Mouse (Mus musculus) hindbrain, postnatal 0 days (tissue): ENCODE results near the gene Car3. TPM values are rescaled to one million over a fixed set of nuclear protein-coding genes. Genes with fewer than 3 reads are reported as not detected.

ENCODE experiments used
- ATAC-seq: fragments of 200-750 bp; cut with Nextera tagmentation; 2 replicates; pipeline ENCODE4 v1.8.0; 2017; ENCODE audit warnings: mild to moderate bottlenecking, moderate TSS enrichment, moderate library complexity
- DNase-seq: peaks from one replicate; pipeline ENCODE4 v3.0.0-alpha.2; 2015; ENCODE audit warnings: low spot score
- H3K27ac ChIP-seq: fragments of 300-500 bp; sonication (generic); 2 replicates; pipeline ENCODE4 v1.5.1; 2014; ENCODE audit warnings: mild to moderate bottlenecking
- H3K27me3 ChIP-seq: fragments of 300-500 bp; sonication (generic); 2 replicates; pipeline ENCODE4 v1.6.1; 2014; ENCODE audit warnings: low read length, mixed read lengths; ENCODE audit not compliant: insufficient read depth
- H3K36me3 ChIP-seq: fragments of 300-500 bp; sonication (generic); 2 replicates; pipeline ENCODE4 v1.6.1; 2014; ENCODE audit warnings: low read length, mixed read lengths; ENCODE audit not compliant: insufficient read depth
- H3K4me1 ChIP-seq: fragments of 300-500 bp; sonication (generic); 2 replicates; pipeline ENCODE4 v1.6.1; 2014; ENCODE audit warnings: antibody characterized with exemption, low read length, mixed read lengths; ENCODE audit not compliant: insufficient read depth
- H3K4me2 ChIP-seq: fragments of 300-500 bp; sonication (generic); 2 replicates; pipeline ENCODE4 v1.6.1; 2014; ENCODE audit warnings: low read depth, mild to moderate bottlenecking, low read length, moderate library complexity, mixed read lengths
- H3K4me3 ChIP-seq: fragments of 300-500 bp; sonication (generic); 2 replicates; pipeline ENCODE4 v1.5.1; 2014; ENCODE audit warnings: low read length
- H3K9ac ChIP-seq: fragments of 300-500 bp; sonication (generic); replicated peaks from 2 replicates; pipeline ENCODE4 v1.6.1; 2014; ENCODE audit warnings: mild to moderate bottlenecking, low read length, moderate library complexity, mixed read lengths
- H3K9me3 ChIP-seq: fragments of 300-500 bp; sonication (generic); 2 replicates; pipeline ENCODE4 v1.6.1; 2016; ENCODE audit warnings: low read length, mixed read lengths
- CTCF ChIP-seq: IDR thresholded peaks from 2 replicates; pipeline ENCODE4 v1.5.1; 2016; ENCODE audit warnings: antibody characterized with exemption, control low read depth, low read depth
- WGBS: fragments of 180-500 bp; shearing (Covaris S2); extraction: QIAGEN DNeasy Blood & Tissue Kit; methylation state at CpG from one replicate; pipeline ENCODE4 v1.1.7; 2014; 5-methylcytosine and 5-hydroxymethylcytosine counted together
- polyA plus RNA-seq: library from polyadenylated mRNA; unstranded; fragments of >200 nt; fragmentation: Nextera tagmentation; extraction: Ambion mirVana; gene quantifications from 2 replicates; pipeline ENCODE4 v1.2.1, GENCODE M21; 2015
- total RNA-seq: library from RNA; depleted of rRNA; stranded (reverse); fragments of >200 nt; gene quantifications from 2 replicates; pipeline ENCODE4 v1.2.3, GENCODE M21; 2014

Gene Car3
- total and polyA plus RNA-seq, 2 experiments from 2014 or later, result 0.99 to 3.2 TPM

DNA sequence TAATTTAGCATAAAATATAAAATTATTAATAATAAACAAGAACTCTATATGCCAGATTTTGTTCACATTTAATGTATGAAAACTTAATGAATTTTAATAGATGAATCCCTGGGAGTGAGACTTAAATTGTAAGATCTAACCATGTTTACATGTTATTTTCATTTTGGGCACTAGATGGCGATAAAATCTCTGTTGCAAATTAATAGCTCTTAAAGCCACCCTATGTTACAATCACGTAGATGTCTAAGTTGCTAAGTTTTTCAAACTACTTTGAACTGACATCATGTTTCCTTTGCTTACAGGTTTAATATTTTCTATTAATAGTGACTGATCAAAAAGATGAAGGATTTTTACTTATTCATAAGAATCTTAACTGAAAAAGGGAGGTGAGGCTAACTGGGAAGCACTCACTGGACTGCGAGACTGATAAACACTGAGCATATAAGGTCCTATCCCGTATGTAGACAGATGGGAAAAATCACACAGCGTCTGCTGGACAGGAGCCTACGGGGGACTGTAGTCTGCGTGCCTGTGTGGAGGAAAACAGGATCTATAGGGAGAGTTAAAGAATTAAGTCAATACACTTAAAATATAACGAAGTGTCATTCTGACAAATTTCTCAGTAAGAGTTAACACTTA is 11.2 kb downstream of the Car3 start:
- peak; percentile 71 for TF ChIP-seq CTCF
- DNase-seq (peak; percentile 90), ATAC-seq (peak; percentile 42; the same call in 1 of the 2 replicates)
- H3K9ac ChIP-seq, result no peak overlapping the region
- H3K36me3 ChIP-seq, result no peaks in the 10 kb centered on the region
- no peak overlapping the region for H3K27ac ChIP-seq
- no peaks in the 10 kb centered on the region for H3K27me3 ChIP-seq
- H3K9me3 ChIP-seq, result no peaks in the 10 kb centered on the region
- WGBS, result 45% methylated on average over 8 of the region's 8 CpGs
- H3K4me3 ChIP-seq, result no peak overlapping the region
- H3K4me2 ChIP-seq, result no peak overlapping the region
- H3K4me1 ChIP-seq, result no peaks in the 10 kb centered on the region

DNA sequence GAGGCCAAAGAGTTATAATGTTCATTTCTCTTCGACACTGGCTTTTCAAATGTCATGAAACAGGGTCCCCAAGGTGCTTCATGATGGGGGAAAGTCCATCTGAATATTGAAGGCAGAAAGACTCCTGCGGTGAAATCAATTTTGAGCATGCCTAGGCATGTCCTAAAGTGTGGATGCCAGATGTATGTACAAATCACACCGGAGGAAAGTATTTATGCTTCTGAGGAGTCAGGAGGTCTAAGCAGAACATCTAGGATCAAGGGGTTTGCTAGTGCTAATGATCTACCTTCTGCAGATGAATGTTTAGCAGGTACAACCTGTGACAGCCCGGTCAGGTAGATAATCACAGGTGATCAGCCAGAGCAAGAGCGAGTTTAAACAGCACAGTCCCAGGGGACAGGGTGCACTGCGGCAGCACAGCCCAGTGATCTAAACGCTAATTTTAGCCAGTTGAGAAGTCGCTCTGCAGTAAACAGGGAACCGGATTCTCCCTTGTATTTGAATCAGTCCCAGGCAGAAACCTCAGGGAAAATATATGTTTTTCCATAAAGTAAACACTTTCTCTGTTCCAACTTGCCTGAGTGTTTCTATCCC is 13.1 kb downstream of the Car3 start:
- no peak overlapping the region for H3K4me2 ChIP-seq
- DNase-seq, result no peak
- no peak overlapping the region for H3K9ac ChIP-seq
- no peaks in the 10 kb centered on the region for H3K4me1 ChIP-seq
- no peak for TF ChIP-seq CTCF
- no peaks in the 10 kb centered on the region for H3K27me3 ChIP-seq
- no peaks in the 10 kb centered on the region for H3K9me3 ChIP-seq
- WGBS, result 76% methylated on average over 9 of the region's 9 CpGs
- no peak overlapping the region for H3K27ac ChIP-seq
- H3K36me3 ChIP-seq, result no peaks in the 10 kb centered on the region
- ATAC-seq, result no peak
- no peak overlapping the region for H3K4me3 ChIP-seq

DNA sequence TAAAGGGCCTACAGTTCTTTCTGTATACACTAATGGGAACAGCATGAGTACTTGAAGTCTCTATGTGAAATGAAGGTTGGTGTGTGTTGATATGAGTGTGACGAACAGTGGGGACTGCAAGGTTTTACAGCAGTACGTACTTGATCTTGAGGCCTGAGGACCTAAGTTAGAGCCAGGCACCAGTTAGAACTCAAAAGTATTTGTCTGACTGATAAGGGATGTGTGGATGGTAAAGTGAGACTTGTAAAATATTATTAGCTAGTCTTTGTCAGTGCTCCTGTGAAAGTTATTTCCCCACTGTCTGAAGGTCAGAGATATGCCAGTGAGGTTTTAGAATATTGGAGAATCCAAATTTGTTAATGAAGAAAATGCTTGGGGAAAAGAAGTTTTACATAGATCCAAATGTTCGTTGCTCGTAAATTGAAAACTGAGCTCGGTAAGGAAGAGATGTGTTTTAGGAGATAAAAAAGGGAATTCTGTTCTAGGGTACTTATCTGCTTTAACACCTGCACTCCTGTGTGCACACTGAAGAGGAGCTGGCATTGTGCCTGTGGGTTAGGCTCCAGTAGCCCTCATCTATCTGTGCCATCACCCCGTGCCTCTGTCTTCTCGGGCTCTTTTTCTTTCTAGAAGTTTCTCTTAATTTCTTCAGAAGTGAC is 14.1 kb downstream of the Car3 start:
- H3K9me3 ChIP-seq, result no peaks in the 10 kb centered on the region
- ATAC-seq, result no peak
- no peak for DNase-seq
- H3K27ac ChIP-seq, result no peak overlapping the region
- no peak for TF ChIP-seq CTCF
- no peaks in the 10 kb centered on the region for H3K36me3 ChIP-seq
- no peak overlapping the region for H3K9ac ChIP-seq
- no peaks in the 10 kb centered on the region for H3K4me1 ChIP-seq
- 88% methylated on average over 7 of the region's 7 CpGs for WGBS
- no peaks in the 10 kb centered on the region for H3K27me3 ChIP-seq
- no peak overlapping the region for H3K4me3 ChIP-seq
- no peak overlapping the region for H3K4me2 ChIP-seq

DNA sequence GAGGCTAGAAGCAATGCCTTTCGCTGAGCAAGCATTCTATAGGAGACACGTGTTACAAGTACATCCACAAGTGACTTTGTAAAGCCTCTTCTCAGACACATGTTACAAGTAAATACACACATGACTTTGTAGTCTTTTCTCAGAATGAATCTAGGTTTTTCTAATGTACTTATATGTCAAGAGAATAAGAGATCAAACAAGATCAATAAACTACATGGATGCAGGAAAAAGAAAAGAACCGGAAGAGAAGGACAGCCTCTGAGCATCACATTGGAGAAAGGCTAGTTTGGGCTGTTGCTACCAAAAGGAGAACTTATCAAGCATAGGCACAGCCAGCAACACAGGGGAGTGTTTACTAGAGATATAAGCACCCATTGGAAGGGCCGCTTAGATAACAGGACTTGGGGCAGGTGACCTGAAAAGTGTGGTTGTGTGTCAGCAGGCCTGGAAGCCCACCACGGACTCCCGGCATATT is 15.5 kb downstream of the Car3 start:
- H3K4me1 ChIP-seq, result no peaks in the 10 kb centered on the region
- 72% methylated on average over 6 of the region's 6 CpGs for WGBS
- ATAC-seq (no peak), DNase-seq (no peak)
- no peaks in the 10 kb centered on the region for H3K27me3 ChIP-seq
- no peak overlapping the region for H3K4me3 ChIP-seq
- no peaks in the 10 kb centered on the region for H3K9me3 ChIP-seq
- H3K4me2 ChIP-seq, result no peak overlapping the region
- no peaks in the 10 kb centered on the region for H3K36me3 ChIP-seq
- H3K27ac ChIP-seq, result no peak overlapping the region
- no peak overlapping the region for H3K9ac ChIP-seq
- TF ChIP-seq CTCF, result no peak

DNA sequence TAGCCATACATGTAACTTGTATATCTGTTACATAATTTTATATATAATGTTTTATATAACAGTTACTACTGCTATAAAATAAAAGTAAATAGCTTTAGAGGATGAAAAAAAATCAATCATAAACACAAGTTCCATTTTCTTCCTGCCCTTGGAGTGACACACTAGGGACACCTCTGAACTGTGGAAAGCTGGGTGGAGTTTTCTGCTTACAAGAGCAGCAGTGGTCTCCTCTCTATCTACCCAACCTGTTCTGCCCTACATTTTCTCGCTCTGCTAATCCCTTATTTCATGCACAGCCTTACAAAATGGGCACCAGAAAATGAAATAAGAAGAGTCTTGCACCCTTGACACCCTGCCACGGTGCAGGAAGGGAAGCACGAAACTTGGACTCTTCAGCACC is 16.0 kb downstream of the Car3 start:
- no peak overlapping the region for H3K9ac ChIP-seq
- H3K4me1 ChIP-seq, result no peaks in the 10 kb centered on the region
- TF ChIP-seq CTCF, result no peak
- no peak for ATAC-seq
- no peaks in the 10 kb centered on the region for H3K36me3 ChIP-seq
- H3K27ac ChIP-seq, result no peak overlapping the region
- 82% methylated on average over 3 of the region's 3 CpGs for WGBS
- no peak for DNase-seq
- H3K27me3 ChIP-seq, result no peaks in the 10 kb centered on the region
- H3K4me3 ChIP-seq, result no peak overlapping the region
- no peaks in the 10 kb centered on the region for H3K9me3 ChIP-seq
- no peak overlapping the region for H3K4me2 ChIP-seq

DNA sequence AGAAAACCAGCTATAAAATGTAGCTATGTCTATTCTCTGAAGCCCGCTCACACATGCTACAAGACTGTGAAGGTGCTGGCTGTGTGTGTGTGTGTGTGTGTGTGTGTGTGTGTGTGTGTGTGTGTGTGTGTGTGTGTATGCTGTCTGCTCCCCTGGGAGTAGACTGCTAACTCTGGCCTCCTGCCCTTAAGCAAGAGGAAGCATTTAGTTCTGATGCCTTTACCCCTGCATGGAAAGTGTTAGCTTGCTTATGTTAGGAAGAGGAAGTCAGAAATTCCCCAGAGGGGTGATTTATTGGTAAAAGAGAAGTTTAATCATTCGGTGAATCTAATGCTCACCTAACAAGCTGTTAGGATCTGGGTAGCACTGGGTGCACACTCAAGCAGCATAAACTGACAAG is 17.0 kb downstream of the Car3 start:
- no peak overlapping the region for H3K27ac ChIP-seq
- H3K4me1 ChIP-seq, result no peaks in the 10 kb centered on the region
- H3K4me3 ChIP-seq, result no peak overlapping the region
- no peak for TF ChIP-seq CTCF
- H3K27me3 ChIP-seq, result no peaks in the 10 kb centered on the region
- ATAC-seq (no peak), DNase-seq (no peak)
- WGBS, result 83% methylated on average over 2 of the region's 2 CpGs
- no peaks in the 10 kb centered on the region for H3K36me3 ChIP-seq
- H3K9me3 ChIP-seq, result no peaks in the 10 kb centered on the region
- H3K9ac ChIP-seq, result no peak overlapping the region
- no peak overlapping the region for H3K4me2 ChIP-seq

DNA sequence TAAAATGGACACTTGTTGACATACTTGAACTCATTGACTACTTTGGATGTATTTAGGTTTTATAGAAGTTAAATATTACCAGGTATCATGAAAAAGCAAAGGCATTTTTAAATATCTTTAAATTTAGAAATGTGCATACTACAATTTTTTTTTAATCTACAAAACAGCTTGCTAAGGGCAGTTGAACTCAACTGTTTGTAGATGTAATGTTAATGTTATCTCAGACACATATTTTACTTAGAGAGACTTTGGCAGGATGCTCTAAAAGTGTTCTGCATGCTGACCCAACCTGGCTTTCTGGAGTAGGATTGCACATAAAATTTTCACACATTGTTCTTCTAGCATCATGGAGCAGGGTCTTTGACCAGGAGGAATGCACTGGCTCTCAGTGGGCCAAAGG is 18.7 kb downstream of the Car3 start:
- no peak overlapping the region for H3K27ac ChIP-seq
- no peak for DNase-seq

More for the DNA sequence above, 18.7 kb downstream of the Car3 start:
- H3K36me3 ChIP-seq, result no peaks in the 10 kb centered on the region
- H3K4me3 ChIP-seq, result no peak overlapping the region
- TF ChIP-seq CTCF, result no peak
- H3K27me3 ChIP-seq, result no peaks in the 10 kb centered on the region
- H3K9me3 ChIP-seq, result no peaks in the 10 kb centered on the region
- no peak for ATAC-seq
- no peak overlapping the region for H3K9ac ChIP-seq
- no peak overlapping the region for H3K4me2 ChIP-seq
- H3K4me1 ChIP-seq, result no peaks in the 10 kb centered on the region
